Mouse (Mus musculus) B cell, adult (primary cell): ENCODE data around the gene Mpp5. TPM values are rescaled to one million over a fixed set of nuclear protein-coding genes. Genes with fewer than 3 reads are reported as not detected.

Experiments
- total RNA-seq: library from RNA; stranded (reverse); gene quantifications from 4 replicates; pipeline ENCODE4 v1.2.4, GENCODE M21; 2023; ENCODE audit not compliant: inconsistent age

Mpp5 gene
- total RNA-seq = 12.4 to 16.8 TPM (median 14.6 TPM) in 4 replicates

DNA sequence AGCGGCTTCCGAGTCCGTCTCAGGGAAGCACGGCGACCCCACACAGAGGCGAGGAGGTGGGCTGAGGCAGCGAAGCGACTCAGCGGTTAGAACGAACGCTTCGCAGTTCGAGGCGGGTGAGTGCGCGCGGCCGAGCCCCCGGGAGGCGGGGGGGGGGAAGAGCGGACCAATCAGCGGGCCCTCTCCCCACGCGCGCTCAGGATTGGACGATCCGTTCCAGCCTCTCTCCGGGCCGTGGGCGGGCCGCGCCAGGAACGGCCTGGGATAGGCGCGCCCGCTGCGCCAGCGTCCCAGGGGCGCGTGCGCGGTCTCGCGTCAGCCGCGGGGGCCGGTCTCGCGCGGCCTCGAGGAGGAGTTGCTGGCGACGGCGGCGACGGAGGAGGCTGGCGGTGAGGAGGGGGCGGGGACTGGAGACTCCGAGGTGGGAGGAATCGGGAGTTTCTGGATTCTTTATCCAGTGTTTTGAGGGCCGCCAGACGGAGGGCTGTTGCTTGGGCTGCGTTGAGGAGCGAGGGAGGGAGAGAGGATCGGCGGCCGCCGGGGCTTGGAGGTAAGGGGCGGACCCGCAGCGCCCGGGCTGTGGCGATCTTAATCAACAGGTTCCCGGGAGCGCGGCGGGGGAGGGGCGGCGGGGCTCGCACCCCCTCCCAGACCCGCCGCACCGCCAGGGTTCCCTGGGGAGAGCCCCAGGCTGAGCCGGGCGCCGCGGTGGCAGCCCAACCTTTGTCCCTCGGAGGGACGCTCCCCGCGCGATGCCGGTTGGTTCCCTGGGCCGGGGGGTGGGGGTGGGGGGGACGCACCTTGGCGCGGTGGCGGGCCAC lies at the start of gene Mpp5:
Gene Mpp5, plus strand, starts transcription at position 351 of the 821 bp plus-strand sequence.

DNA sequence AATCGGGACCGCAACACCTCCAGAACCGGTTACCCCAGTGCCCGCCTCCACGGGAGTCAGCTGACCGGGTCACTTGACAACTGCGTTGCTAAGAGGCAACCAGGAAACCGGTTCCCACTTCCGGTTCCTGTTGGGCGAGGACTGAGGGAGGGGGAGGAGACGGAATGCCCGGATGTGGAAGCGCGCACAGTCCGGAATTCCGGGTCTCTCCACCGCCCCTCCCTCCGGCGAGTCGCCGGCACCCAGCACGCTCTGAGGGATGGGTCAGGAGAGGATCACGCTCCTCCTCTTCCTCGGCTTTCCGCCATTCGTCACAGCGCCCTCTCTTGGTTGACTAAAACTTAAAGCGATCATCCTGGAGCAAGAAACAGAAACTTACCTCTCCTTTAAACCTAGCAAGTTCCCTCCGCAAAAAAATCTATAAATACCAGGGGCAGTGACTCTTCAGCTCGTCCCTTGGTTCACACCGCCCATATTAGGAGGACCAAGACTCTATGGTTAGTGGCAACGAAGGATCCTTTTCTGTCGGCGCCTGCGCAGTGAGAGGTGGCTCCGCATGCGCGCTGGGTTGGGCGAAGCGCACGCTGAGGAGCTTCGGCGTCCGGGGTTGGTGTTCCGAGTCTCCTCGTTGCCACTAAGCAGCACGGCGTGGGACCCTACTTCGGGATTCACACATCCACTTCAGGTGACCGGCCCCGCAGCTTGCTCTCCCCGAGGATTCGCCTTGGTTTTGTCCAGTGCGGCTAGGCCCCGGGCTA lies 113.0 kb downstream of the Mpp5 start, which contains the start of the genes Atp6v1d and Eif2s1:
Gene Atp6v1d, minus strand, starts transcription at position 143 of the 758 bp plus-strand sequence.
Gene Eif2s1, plus strand, starts transcription at position 324 of the 758 bp plus-strand sequence.

Other genes with a start within 250 kb of the Mpp5 start
- 1.1 to 1.8 TPM in 2 of 4 replicates, not detected in the others for gene Fam71d, start 57.4 kb upstream of the Mpp5 start, total RNA-seq
- 95.1 to 103 TPM (median 102 TPM) in 4 replicates for gene Atp6v1d, start 112.7 kb downstream of the Mpp5 start, total RNA-seq
- gene Eif2s1, start 112.9 kb downstream of the Mpp5 start, total RNA-seq = 52.3 to 81.5 TPM (median 57.7 TPM) in 4 replicates
- gene Plek2, start 158.1 kb downstream of the Mpp5 start, total RNA-seq = not detected in 4 replicates